ENCODE assay signal across 19 mouse cellular contexts in genomic region chr1:39464760-39465159, GRCm38 (mm10). TPM values are rescaled to one million over a fixed set of nuclear protein-coding genes. Genes with fewer than 3 reads are reported as not detected.
DNase-seq lines count a peak whose midpoint lies in the region; ATAC-seq lines count a peak whose summit lies in the region.
"Had no signal": no experiment of that assay in that cellular context is flagged by ENCODE, and none has a peak within 500 bp of the region (broad histone marks: within the 10 kb centered on the region; RNA-seq: fewer than 3 reads in every experiment).

No protein-coding gene starts in this region.

- H3K4me3 ChIP-seq in limb, embryonic 11.5 days (ENCODE audit: low read depth, low read length): no peak overlapping the region
- no peak overlapping the region for H3K4me3 ChIP-seq in limb, embryonic 10.5 days
- no peak overlapping the region for H3K4me3 ChIP-seq in embryonic facial prominence, embryonic 10.5 days
- H3K4me3 ChIP-seq: embryonic facial prominence, embryonic 13.5 days; forebrain, embryonic 13.5 days; heart, embryonic 10.5 days; hindbrain, embryonic 10.5 days; intestine, embryonic 15.5 days had no signal

- no peaks in the 10 kb centered on the region for H3K4me1 ChIP-seq in limb, embryonic 11.5 days (ENCODE audit: control insufficient read depth, insufficient read depth, low read length)
- H3K4me1 ChIP-seq in limb, embryonic 10.5 days: no peaks in the 10 kb centered on the region; the same call in 1 of the 2 replicates
- H3K4me1 ChIP-seq in embryonic facial prominence, embryonic 10.5 days: 0 out of 2 replicates have a peak, but pooled peaks cover 3% of the 10 kb centered on the region
- H3K4me1 ChIP-seq: hindbrain, embryonic 10.5 days; intestine, embryonic 15.5 days had no signal

- no peak overlapping the region for H3K4me2 ChIP-seq in limb, embryonic 11.5 days (ENCODE audit: low read depth, severe bottlenecking)
- H3K4me2 ChIP-seq: embryonic facial prominence, embryonic 13.5 days; forebrain, embryonic 13.5 days; hindbrain, embryonic 14.5 days; intestine, embryonic 15.5 days had no signal

- DNase-seq in cerebellum, adult 9-10 months: peak; percentile 71
- DNase-seq in cerebellum, adult 11 months: no peak
- DNase-seq in limb, embryonic 11.5 days (ENCODE audit: low spot score): peak; percentile 34
- DNase-seq in limb, embryonic 10.5 days (ENCODE audit: low spot score): no peak
- DNase-seq in embryonic facial prominence, embryonic 10.5 days (ENCODE audit: low spot score): peak; percentile 23
- no peak for DNase-seq in urinary bladder, adult 2 months (ENCODE audit: low spot score)
- DNase-seq in ovary, postnatal 14 days (ENCODE audit: low spot score): no peak
- DNase-seq: adrenal gland, adult 2 months; adrenal gland, postnatal 25 days; forebrain, postnatal 0 days; gastrocnemius, postnatal 36 days; heart, adult 18-20 months; kidney, adult 18-20 months had no signal

- no peak for ATAC-seq in limb, embryonic 11.5 days (ENCODE audit: insufficient number of reproducible peaks, low FRiP score, low TSS enrichment, low read depth)
- ATAC-seq: forebrain, embryonic 13.5 days had no signal

- 84% methylated on average over 3 of the region's 3 CpGs for WGBS in limb, embryonic 11.5 days
- 95% methylated on average over 3 of the region's 3 CpGs for WGBS in limb, embryonic 10.5 days
- 94% methylated on average over 3 of the region's 3 CpGs for WGBS in embryonic facial prominence, embryonic 10.5 days

- no peaks in the 10 kb centered on the region for H3K36me3 ChIP-seq in limb, embryonic 11.5 days (ENCODE audit: control insufficient read depth, insufficient read depth, low read length)
- no peaks in the 10 kb centered on the region for H3K36me3 ChIP-seq in limb, embryonic 10.5 days
- H3K36me3 ChIP-seq in embryonic facial prominence, embryonic 10.5 days (replicated peaks): no peaks in the 10 kb centered on the region
- H3K36me3 ChIP-seq: embryonic facial prominence, embryonic 13.5 days; heart, embryonic 10.5 days; hindbrain, embryonic 10.5 days; intestine, embryonic 15.5 days had no signal

- no peak overlapping the region for H3K27ac ChIP-seq in limb, embryonic 11.5 days (replicated peaks; ENCODE audit: low read depth, low read length)
- H3K27ac ChIP-seq in limb, embryonic 10.5 days: no peak overlapping the region
- no peak overlapping the region for H3K27ac ChIP-seq in embryonic facial prominence, embryonic 10.5 days (replicated peaks)
- H3K27ac ChIP-seq: embryonic facial prominence, embryonic 13.5 days; forebrain, embryonic 13.5 days; heart, embryonic 10.5 days; hindbrain, embryonic 10.5 days; hindbrain, embryonic 14.5 days; intestine, embryonic 15.5 days had no signal

- no peaks in the 10 kb centered on the region for H3K27me3 ChIP-seq in limb, embryonic 11.5 days (ENCODE audit: control insufficient read depth, insufficient read depth, low read length)
- H3K27me3 ChIP-seq in limb, embryonic 10.5 days (ENCODE audit: low read depth, poor library complexity, severe bottlenecking): no peaks in the 10 kb centered on the region
- H3K27me3 ChIP-seq in embryonic facial prominence, embryonic 10.5 days (replicated peaks; ENCODE audit: low read depth, poor library complexity, severe bottlenecking): no peaks in the 10 kb centered on the region
- H3K27me3 ChIP-seq: embryonic facial prominence, embryonic 13.5 days; forebrain, embryonic 13.5 days; intestine, embryonic 15.5 days had no signal

- H3K9ac ChIP-seq in limb, embryonic 11.5 days (ENCODE audit: low read length): no peak overlapping the region
- H3K9ac ChIP-seq: embryonic facial prominence, embryonic 13.5 days; forebrain, embryonic 13.5 days; forebrain, postnatal 0 days; hindbrain, embryonic 14.5 days; intestine, embryonic 15.5 days had no signal

- H3K9me3 ChIP-seq in limb, embryonic 11.5 days (ENCODE audit: control insufficient read depth, low read length): no peaks in the 10 kb centered on the region
- H3K9me3 ChIP-seq in limb, embryonic 10.5 days (replicated peaks): no peaks in the 10 kb centered on the region
- H3K9me3 ChIP-seq in embryonic facial prominence, embryonic 10.5 days: no peaks in the 10 kb centered on the region
- H3K9me3 ChIP-seq: embryonic facial prominence, embryonic 13.5 days; forebrain, embryonic 13.5 days; heart, embryonic 10.5 days; hindbrain, embryonic 10.5 days; intestine, embryonic 15.5 days had no signal

RNA-seq across cellular contexts. Expression of gene Tbc1d8, which starts 13.8 kb away (rescaled TPM):
- 5.0 and 5.3 TPM in 2 replicates for polyA plus RNA-seq in limb, embryonic 11.5 days (2014; fragmentation: Nextera tagmentation; extraction: Ambion mirVana)
- polyA plus RNA-seq in limb, embryonic 10.5 days (2016; fragmentation: Nextera tagmentation; extraction: Ambion mirVana): 3.6 and 5.1 TPM in 2 replicates
- 5.2 and 5.3 TPM in 2 replicates for polyA plus RNA-seq in embryonic facial prominence, embryonic 10.5 days (2016; fragmentation: Nextera tagmentation; extraction: Ambion mirVana)
- 40.9 and 41.8 TPM in 2 replicates for polyA plus RNA-seq in urinary bladder, adult 2 months (2012; rRNA removed)

Comparison
In these comparisons a context has a peak if more than half of its experiments do, and no peak if none do; other contexts are left out.
1. DNase-seq: peak in cerebellum, adult 9-10 months (single experiment), limb, embryonic 11.5 days (single experiment) and embryonic facial prominence, embryonic 10.5 days (single experiment); none in cerebellum, adult 11 months (single experiment), limb, embryonic 10.5 days (single experiment), urinary bladder, adult 2 months (single experiment) and ovary, postnatal 14 days (single experiment).